Mouse (Mus musculus) erythroblast, embryonic 14.5 days (primary cell): ENCODE data around the gene Syk. TPM values are rescaled to one million over a fixed set of nuclear protein-coding genes. Genes with fewer than 3 reads are reported as not detected.

Experiments used
- H3K27me3 ChIP-seq: 2 replicates; pipeline ENCODE4 v1.6.1; 2012; ENCODE audit warnings: inconsistent platforms; ENCODE audit not compliant: control insufficient read depth
- H3K36me3 ChIP-seq: 2 replicates; pipeline ENCODE4 v1.6.1; 2012; ENCODE audit warnings: mild to moderate bottlenecking, inconsistent platforms; ENCODE audit not compliant: control insufficient read depth
- H3K4me1 ChIP-seq: 2 replicates; pipeline ENCODE4 v1.6.1; 2012; ENCODE audit warnings: inconsistent platforms; ENCODE audit not compliant: control insufficient read depth
- H3K4me3 ChIP-seq: replicated peaks from 2 replicates; pipeline ENCODE3; 2012; ENCODE audit warnings: moderate library complexity, mild to moderate bottlenecking, inconsistent platforms
- H3K9me3 ChIP-seq: 2 replicates; pipeline ENCODE4 v1.6.1; 2012; ENCODE audit warnings: low read length, inconsistent platforms, mixed read lengths; ENCODE audit not compliant: control insufficient read depth
- GATA1 ChIP-seq: IDR thresholded peaks from 2 replicates; pipeline ENCODE4 v1.6.1; 2012; ENCODE audit warnings: low read length, inconsistent platforms, mixed read lengths
- TAL1 ChIP-seq: IDR thresholded peaks from 3 replicates; pipeline ENCODE4 v1.6.1; 2012; ENCODE audit warnings: low read length, inconsistent platforms, mixed read lengths
- polyA plus RNA-seq: library from polyadenylated mRNA; stranded (reverse); fragments of >175 nt; gene quantifications from 2 replicates; pipeline ENCODE4 v1.2.3, GENCODE M21; 2012

Gene Syk
- 0.09 and 0.13 TPM in 2 replicates for polyA plus RNA-seq

DNA sequence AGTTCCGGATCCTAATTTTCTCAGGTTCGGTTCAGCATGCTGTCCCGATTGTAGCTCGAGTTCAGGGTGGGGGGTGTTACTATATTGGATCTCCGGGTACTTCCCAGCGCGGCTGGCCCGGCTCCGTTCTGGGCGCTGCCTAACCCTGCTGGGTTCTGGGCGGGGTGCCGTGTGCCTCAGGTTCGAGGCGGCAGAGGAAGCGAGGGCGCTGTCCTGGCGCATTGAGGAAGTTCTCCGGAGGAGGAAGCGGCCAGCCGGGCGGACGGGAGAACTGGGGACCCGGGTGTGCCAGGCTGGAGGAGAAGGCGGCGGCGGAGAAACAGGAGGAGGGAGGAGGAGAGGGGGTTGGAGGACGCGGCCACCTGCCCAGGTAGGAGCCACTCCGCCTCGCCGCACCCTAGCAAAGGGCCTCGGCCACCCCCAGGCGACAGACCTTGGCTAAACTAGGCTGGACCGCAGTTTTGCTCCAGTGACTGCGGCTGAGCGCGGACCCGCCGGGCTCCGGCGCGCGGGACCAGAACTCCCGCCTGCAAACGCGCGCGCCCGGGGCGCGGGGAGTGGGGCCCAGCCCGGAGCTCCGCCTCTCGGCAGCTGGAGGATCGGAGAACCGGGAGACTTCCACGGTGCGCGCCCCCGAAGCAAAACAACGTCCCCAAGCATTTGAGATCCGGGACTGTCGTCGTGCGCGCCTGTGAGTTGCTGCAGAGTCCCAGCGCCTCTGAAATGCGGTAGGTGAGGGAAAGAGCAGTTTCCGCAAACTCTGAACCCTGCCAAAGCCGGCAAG, at the start of gene Syk:
Syk (plus strand) TSS at position 296 of the 784 bp plus-strand sequence.
- peaks cover 13% of the 10 kb centered on the region for H3K4me1 ChIP-seq
- H3K36me3 ChIP-seq = no peaks in the 10 kb centered on the region
- TF ChIP-seq GATA1 (no peak), TAL1 (no peak)
- peak within 1 kb of the TSS; percentile 64 for H3K4me3 ChIP-seq
- H3K9me3 ChIP-seq = peaks cover 2% of the 10 kb centered on the region; the same call in 1 of the 2 replicates
- peaks cover 25% of the 10 kb centered on the region for H3K27me3 ChIP-seq

DNA sequence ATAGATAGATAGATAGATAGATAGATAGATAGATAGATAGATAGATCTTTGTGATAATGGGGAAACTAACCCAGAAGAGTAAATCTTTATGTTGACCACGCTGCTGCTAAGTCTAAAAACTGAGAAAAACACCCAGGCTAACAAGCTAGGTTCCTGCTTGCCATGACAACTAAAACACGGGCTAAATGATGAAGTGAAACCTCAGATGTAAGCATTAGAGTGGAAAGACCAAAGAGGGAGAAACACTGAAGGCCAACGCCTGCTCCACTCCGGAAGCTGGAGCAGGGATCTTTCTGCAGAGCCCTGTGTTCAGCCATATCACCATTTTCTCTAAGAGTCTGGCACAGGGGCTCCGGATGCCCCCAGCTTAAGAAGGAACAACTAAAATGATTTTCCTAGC, 49.3 kb upstream of the Syk start:
- H3K36me3 ChIP-seq = no peaks in the 10 kb centered on the region
- peaks cover 3% of the 10 kb centered on the region; the same call in 1 of the 2 replicates for H3K4me1 ChIP-seq
- TF ChIP-seq GATA1 (no peak), TAL1 (no peak)
- no peak overlapping the region for H3K4me3 ChIP-seq
- no peaks in the 10 kb centered on the region for H3K9me3 ChIP-seq
- peaks cover 18% of the 10 kb centered on the region for H3K27me3 ChIP-seq

GRCm38 (mm10) chr13:52535542-52535941, 47.4 kb upstream of the Syk start:
- H3K9me3 ChIP-seq = no peaks in the 10 kb centered on the region
- TF ChIP-seq GATA1 (no peak), TAL1 (no peak)
- H3K36me3 ChIP-seq = no peaks in the 10 kb centered on the region
- H3K4me3 ChIP-seq = no peak overlapping the region
- peaks cover 3% of the 10 kb centered on the region for H3K27me3 ChIP-seq
- peaks cover under 1% of the 10 kb centered on the region; the same call in 1 of the 2 replicates for H3K4me1 ChIP-seq

- Histone ChIP-seq H3K4me1 (no peaks in the 10 kb centered on the region), H3K27me3 (no peaks in the 10 kb centered on the region), H3K36me3 (no peaks in the 10 kb centered on the region), H3K9me3 (no peaks in the 10 kb centered on the region), H3K4me3 (no peak overlapping the region)
- TF ChIP-seq TAL1 = no peak
- TF ChIP-seq GATA1 = no peak
Observed at GRCm38 (mm10) chr13:52537754-52538587, 45.0 kb upstream of the Syk start.

DNA sequence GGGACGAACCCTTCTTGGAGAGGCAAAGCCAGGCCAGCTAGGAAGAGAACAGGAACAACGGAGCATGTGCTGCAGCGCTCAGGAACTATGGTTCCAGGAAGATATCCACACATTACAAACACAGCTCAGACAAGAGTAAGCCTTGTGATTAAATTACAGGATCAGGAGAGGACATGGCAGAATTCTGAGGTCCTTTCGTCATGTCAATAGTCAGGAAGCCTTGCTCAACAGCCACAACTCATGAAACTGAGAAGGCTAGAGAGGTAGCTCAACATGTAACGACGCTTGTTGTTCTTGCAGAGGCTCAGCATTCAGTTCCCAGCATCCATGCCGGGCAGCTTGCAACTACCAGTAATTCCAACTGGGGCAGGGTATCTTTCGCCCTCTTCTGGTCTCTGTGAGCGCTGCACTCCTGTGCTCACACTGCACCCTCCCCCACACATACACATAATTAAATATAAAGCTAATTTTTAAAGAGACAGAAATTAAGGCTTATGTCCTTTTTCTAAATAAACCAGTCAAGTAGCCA, 44.3 kb upstream of the Syk start:
- Histone ChIP-seq H3K36me3 (no peaks in the 10 kb centered on the region), H3K9me3 (no peaks in the 10 kb centered on the region), H3K4me1 (no peaks in the 10 kb centered on the region), H3K4me3 (no peak overlapping the region), H3K27me3 (no peaks in the 10 kb centered on the region)
- no peak for TF ChIP-seq TAL1

DNA sequence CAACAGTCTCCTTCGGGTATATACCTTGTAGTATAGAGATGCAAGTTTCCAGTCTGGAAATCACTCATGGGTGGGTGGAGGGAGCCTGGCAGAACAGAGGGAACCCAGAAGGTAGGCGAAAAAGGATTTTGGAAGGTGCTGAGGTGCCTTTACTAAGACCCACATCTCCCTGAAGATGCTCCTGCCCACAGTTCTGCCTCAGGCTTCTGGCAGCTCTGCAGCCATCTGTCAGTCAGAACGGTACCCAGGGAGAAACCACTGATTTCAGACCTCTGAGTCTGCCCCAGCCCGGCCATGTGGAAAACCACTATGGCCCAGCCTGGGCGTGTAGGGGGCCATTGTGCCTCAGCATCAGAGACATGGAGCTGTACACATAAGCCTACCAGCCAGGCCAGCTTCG, 43.5 kb upstream of the Syk start:
- Histone ChIP-seq H3K9me3 (no peaks in the 10 kb centered on the region), H3K36me3 (no peaks in the 10 kb centered on the region), H3K4me3 (no peak overlapping the region), H3K27me3 (no peaks in the 10 kb centered on the region), H3K4me1 (no peaks in the 10 kb centered on the region)
- TF ChIP-seq GATA1 = no peak
- TF ChIP-seq TAL1 = no peak

GRCm38 (mm10) chr13:52541385-52542035, 41.5 kb upstream of the Syk start:
- H3K27me3 ChIP-seq = no peaks in the 10 kb centered on the region
- no peak overlapping the region for H3K4me3 ChIP-seq
- H3K36me3 ChIP-seq = no peaks in the 10 kb centered on the region
- no peaks in the 10 kb centered on the region for H3K9me3 ChIP-seq
- no peaks in the 10 kb centered on the region for H3K4me1 ChIP-seq
- TF ChIP-seq GATA1 (no peak), TAL1 (no peak)

DNA sequence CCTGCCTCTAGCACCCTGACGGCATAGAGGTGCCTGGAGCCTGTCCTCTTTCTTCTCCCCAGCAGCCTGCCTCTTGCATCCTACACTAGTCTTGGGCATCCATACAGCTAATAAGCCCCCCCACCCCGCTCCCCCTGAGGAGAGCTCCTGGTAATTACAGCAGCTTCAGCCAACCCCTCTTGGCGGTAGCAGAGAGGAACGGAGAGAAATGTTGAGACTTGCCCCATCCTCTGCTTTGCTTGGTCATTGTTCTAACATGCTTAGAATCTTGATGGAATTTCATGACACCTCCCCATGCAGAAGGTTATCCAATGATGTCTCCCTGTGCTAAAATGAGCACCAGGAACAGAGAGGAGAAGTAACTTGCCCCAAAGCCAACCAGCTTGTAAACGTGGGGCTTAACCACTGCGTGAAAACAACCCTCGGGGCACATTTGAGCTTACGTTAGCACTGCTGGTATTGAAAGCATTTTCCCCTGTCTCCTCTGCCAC, 40.9 kb upstream of the Syk start:
- Histone ChIP-seq H3K4me1 (no peaks in the 10 kb centered on the region), H3K36me3 (no peaks in the 10 kb centered on the region), H3K9me3 (no peaks in the 10 kb centered on the region), H3K27me3 (no peaks in the 10 kb centered on the region), H3K4me3 (no peak overlapping the region)
- no peak for TF ChIP-seq GATA1
- TF ChIP-seq TAL1 = no peak

- TF ChIP-seq GATA1 (no peak), TAL1 (no peak)
- no peaks in the 10 kb centered on the region for H3K9me3 ChIP-seq
- H3K27me3 ChIP-seq = no peaks in the 10 kb centered on the region
- H3K4me1 ChIP-seq = no peaks in the 10 kb centered on the region
- no peak overlapping the region for H3K4me3 ChIP-seq
- H3K36me3 ChIP-seq = no peaks in the 10 kb centered on the region
Observed at GRCm38 (mm10) chr13:52542636-52543035, 40.3 kb upstream of the Syk start.
